Mouse (Mus musculus): Measurements from ENCODE around the gene Gm5767.

Gene Gm5767

GRCm38 (mm10) chr16:8670041-8671035 is 10.2 kb upstream of the Gm5767 start:
- in situ Hi-C loops (cut with MboI), result no loop called here

GRCm38 (mm10) chr16:8671551-8672349 is 8.8 kb upstream of the Gm5767 start, which contains the start of gene Carhsp1:
TSS of gene Carhsp1 (minus strand) at chr16:8672155.
- in situ Hi-C loops (cut with MboI), result no loop called here

GRCm38 (mm10) chr16:8672350-8672687 is 8.3 kb upstream of the Gm5767 start:
- in situ Hi-C loops (cut with MboI), result no loop called here

DNA sequence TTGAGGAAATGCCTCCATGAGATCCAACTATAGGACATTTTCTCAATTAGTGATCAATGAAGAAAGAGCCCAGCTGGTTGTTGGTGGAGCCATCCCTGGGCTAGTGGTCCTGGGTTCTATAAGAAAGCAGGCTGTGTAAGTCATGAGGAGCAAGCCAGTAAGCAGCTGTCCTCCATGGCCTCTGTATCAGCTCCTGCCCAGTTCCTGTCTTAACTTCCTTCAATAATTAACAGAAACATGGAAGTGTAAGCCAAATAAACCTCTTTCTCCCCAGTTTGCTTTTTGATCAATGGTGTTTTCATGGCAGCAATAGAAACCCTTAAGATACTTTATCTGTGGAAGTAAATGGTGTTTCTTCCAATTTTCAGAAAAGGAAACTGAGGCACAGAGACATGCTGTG is 7.8 kb upstream of the Gm5767 start:
- in situ Hi-C loops (cut with MboI), result no loop called here

- in situ Hi-C loops (cut with MboI), result no loop called here
Observed at GRCm38 (mm10) chr16:8673343-8673742, 7.2 kb upstream of the Gm5767 start.

- in situ Hi-C loops (cut with MboI), result no loop called here
Observed at GRCm38 (mm10) chr16:8674165-8674564, 6.4 kb upstream of the Gm5767 start.

GRCm38 (mm10) chr16:8675559-8675958 is 5.0 kb upstream of the Gm5767 start:
- in situ Hi-C loops (cut with MboI), result loop anchor here (5.0 kb wide), 2 partner anchors 183 to 263 kb away; no protein-coding TSS in a partner anchor

GRCm38 (mm10) chr16:8676228-8676627 is 4.3 kb upstream of the Gm5767 start:
- in situ Hi-C loops (cut with MboI), result loop anchor here (5.0 kb wide), 2 partner anchors 184 to 264 kb away; no protein-coding TSS in a partner anchor

- in situ Hi-C loops (cut with MboI), result loop anchor here (5.0 kb wide), 2 partner anchors 184 to 264 kb away; no protein-coding TSS in a partner anchor
Observed at GRCm38 (mm10) chr16:8676800-8677199, 3.8 kb upstream of the Gm5767 start.

- in situ Hi-C loops (cut with MboI), result loop anchor here (5.0 kb wide), 2 partner anchors 186 to 266 kb away; no protein-coding TSS in a partner anchor
Observed at GRCm38 (mm10) chr16:8678035-8678434, 2.5 kb upstream of the Gm5767 start.

GRCm38 (mm10) chr16:8678676-8679075 is 1.9 kb upstream of the Gm5767 start:
- in situ Hi-C loops (cut with MboI), result loop anchor here (5.0 kb wide), 2 partner anchors 186 to 266 kb away; no protein-coding TSS in a partner anchor

GRCm38 (mm10) chr16:8679780-8680179 is 790 bp upstream of the Gm5767 start:
- in situ Hi-C loops (cut with MboI), result loop anchor here (5.0 to 10.0 kb wide), 3 partner anchors 85 to 267 kb away; no protein-coding TSS in a partner anchor

DNA sequence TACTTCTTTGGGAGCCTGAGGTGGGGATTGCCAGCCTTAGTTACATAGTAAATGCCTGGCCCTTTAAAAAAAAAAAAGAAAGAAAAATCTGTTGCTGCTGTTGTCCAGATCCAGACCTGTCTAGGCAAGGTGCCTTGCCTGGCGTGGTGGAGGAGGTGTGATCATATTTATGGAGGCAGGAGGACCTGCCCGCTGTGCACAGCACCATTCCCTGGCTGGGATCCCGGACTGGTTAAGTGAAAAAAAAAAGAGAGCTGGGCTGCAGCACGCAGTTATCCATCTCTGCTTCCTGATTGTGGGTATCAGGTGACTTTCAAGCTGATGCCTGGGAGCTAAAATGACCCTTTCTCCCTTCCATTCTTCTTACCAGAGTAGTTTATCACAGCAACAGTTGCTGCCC is 4.5 kb downstream of the Gm5767 start:
- in situ Hi-C loops (cut with MboI), result loop anchor here (10.0 kb wide), 1 partner anchor 80 kb away; no protein-coding TSS in a partner anchor

- in situ Hi-C loops (cut with MboI), result loop anchor here (10.0 kb wide), 1 partner anchor 79 kb away; no protein-coding TSS in a partner anchor
Observed at GRCm38 (mm10) chr16:8686121-8686870, 5.7 kb downstream of the Gm5767 start.

GRCm38 (mm10) chr16:8686871-8687535 is 6.4 kb downstream of the Gm5767 start:
- in situ Hi-C loops (cut with MboI), result loop anchor here (10.0 kb wide), 1 partner anchor 78 kb away; no protein-coding TSS in a partner anchor

- in situ Hi-C loops (cut with MboI), result loop anchor here (10.0 kb wide), 1 partner anchor 77 kb away; no protein-coding TSS in a partner anchor
Observed at GRCm38 (mm10) chr16:8687559-8688112, 7.1 kb downstream of the Gm5767 start.

DNA sequence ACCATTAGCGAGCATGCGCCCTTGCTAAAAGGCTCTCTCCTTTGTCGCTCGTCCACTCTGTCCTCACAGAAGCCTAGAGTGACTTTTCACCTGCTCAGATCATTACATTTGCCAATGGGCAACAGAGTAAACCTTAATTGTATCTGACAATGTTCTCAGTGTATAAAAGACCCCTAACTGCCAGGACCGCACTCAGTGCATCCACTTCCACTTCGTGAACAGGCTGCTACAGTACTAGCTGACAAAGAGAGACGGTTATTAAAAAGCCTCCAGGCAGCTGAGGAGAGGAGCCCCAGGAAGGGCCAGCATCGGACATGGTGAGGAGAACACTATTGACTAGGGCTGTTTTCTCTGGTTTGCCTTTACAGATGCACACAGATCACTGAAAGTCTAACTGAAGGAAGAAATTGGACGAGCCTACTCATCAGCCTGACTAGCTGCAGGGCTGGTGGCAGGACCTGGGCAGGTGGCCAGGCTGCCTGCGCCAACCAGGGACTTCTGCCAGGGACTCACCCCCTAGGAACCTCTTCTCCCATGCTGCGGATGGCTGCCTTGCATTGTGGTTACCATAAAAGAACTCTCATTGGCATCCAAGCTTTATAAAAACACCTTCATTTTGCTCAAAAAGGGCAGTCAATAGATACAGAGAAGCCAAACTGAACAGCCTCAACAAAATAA is 9.5 kb downstream of the Gm5767 start:
- in situ Hi-C loops (cut with MboI), result loop anchor here (10.0 kb wide), 1 partner anchor 75 kb away; no protein-coding TSS in a partner anchor

GRCm38 (mm10) chr16:8691206-8691605 is 10.6 kb downstream of the Gm5767 start:
- in situ Hi-C loops (cut with MboI), result no loop called here

DNA sequence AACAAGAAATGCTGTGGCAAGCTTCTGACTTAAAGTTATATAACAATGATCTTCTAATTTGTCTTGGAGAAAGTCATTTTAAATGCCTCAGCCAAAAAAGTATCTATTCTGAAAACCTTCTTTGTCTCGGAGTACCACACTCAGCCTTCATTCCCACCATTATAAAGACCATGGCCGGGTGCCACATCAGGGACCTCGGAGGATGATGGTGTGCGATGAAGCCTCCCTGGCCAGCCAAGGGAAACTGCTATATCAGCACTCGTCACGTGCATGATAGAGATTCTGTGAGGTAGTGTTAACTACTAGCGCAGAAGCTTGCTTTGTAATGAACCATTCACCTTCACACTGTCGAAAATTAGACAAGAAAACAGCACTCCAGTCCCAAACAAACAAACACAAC is 19.0 kb downstream of the Gm5767 start:
- in situ Hi-C loops (cut with MboI), result no loop called here

DNA sequence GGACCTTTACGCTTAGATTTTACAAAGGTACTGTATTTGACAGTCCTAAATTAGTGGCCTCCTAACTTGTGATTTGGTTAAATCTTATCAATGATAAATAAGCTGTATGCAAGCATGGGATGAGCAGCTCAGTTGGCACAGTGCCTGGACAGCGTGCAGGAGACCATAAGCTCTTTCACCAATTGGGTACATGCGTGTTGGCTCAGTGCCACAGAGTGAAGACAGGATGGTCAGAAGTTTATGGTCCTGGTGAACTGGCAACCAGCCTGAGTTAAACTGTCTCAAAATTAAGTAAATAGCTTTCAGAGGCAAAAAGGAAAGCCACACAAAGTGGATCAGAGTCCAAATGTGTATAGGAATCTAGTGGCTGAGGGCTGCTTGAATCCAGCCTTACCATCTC is 20.0 kb downstream of the Gm5767 start:
- in situ Hi-C loops (cut with MboI), result no loop called here
